Mouse (Mus musculus): ENCODE results near the gene Zfp119a. TPM values are rescaled to one million over a fixed set of nuclear protein-coding genes. Genes with fewer than 3 reads are reported as not detected.
"Not testable (repeated sequence)": the region's sequence is repeated elsewhere in the genome, so short reads cannot be mapped to it uniquely, and the experiment has no call there.

Zfp119a gene
- polyA plus RNA-seq, 1 experiment from 2014 or later = 10.5 TPM

- no peaks in the 10 kb centered on the region for H3K36me3 ChIP-seq (ENCODE audit: insufficient read depth, low read length)
- H3K27me3 ChIP-seq (replicated peaks; ENCODE audit: insufficient read depth, low read length) = no peaks in the 10 kb centered on the region
- no peaks in the 10 kb centered on the region for H3K9me3 ChIP-seq (ENCODE audit: low read length)
- DNase-seq (ENCODE audit: low spot score) = no peak
- no peak overlapping the region for H3K4me3 ChIP-seq (ENCODE audit: low read depth, low read length)
- H3K9ac ChIP-seq (replicated peaks; ENCODE audit: low read depth) = no peak overlapping the region
- TF ChIP-seq CTCF (IDR thresholded peaks at IDR 0.05) = no peak
- no peak overlapping the region for H3K27ac ChIP-seq (ENCODE audit: low read length)
- no peak for ATAC-seq
- WGBS = 57% methylated on average over 2 of the region's 2 CpGs
- no peak overlapping the region for H3K4me2 ChIP-seq (replicated peaks; ENCODE audit: low read depth, low read length)
- H3K4me1 ChIP-seq (ENCODE audit: insufficient read depth, low read depth, low read length) = no peaks in the 10 kb centered on the region
Observed at GRCm38 (mm10) chr17:55884912-55885311, 6.2 kb upstream of the Zfp119a start.

GRCm38 (mm10) chr17:55883631-55884030 is 4.9 kb upstream of the Zfp119a start:
- Histone ChIP-seq H3K36me3 (ENCODE audit: insufficient read depth, low read length) (no peaks in the 10 kb centered on the region), H3K9me3 (ENCODE audit: low read length) (no peaks in the 10 kb centered on the region), H3K9ac (replicated peaks; ENCODE audit: low read depth) (no peak overlapping the region), H3K27me3 (replicated peaks; ENCODE audit: insufficient read depth, low read length) (no peaks in the 10 kb centered on the region), H3K27ac (ENCODE audit: low read length) (no peak overlapping the region), H3K4me2 (replicated peaks; ENCODE audit: low read depth, low read length) (no peak overlapping the region), H3K4me3 (ENCODE audit: low read depth, low read length) (no peak overlapping the region), H3K4me1 (ENCODE audit: insufficient read depth, low read depth, low read length) (no peaks in the 10 kb centered on the region)
- no peak for TF ChIP-seq CTCF (IDR thresholded peaks at IDR 0.05)
- no peak for TF ChIP-seq EP300 (IDR thresholded peaks at IDR 0.05)
- peak; percentile 35 for DNase-seq (ENCODE audit: low spot score)
- no peak for ATAC-seq
- 30% methylated on average over 2 of the region's 2 CpGs for WGBS

GRCm38 (mm10) chr17:55878282-55878635 is 471 bp downstream of the Zfp119a start:
- H3K36me3 ChIP-seq (ENCODE audit: insufficient read depth, low read length); DNase-seq (ENCODE audit: low spot score); H3K27me3 ChIP-seq (replicated peaks; ENCODE audit: insufficient read depth, low read length); H3K9me3 ChIP-seq (ENCODE audit: low read length); H3K4me1 ChIP-seq (ENCODE audit: insufficient read depth, low read depth, low read length): not testable (repeated sequence)
- Histone ChIP-seq H3K4me3 (ENCODE audit: low read depth, low read length) (peak overlapping the region; percentile 43), H3K27ac (ENCODE audit: low read length) (peak overlapping the region; percentile 78), H3K9ac (replicated peaks; ENCODE audit: low read depth) (peak overlapping the region; percentile 30; the same call in 1 of the 2 replicates), H3K4me2 (replicated peaks; ENCODE audit: low read depth, low read length) (peak overlapping the region; percentile 48)
- ATAC-seq = peak; percentile 9; the same call in 1 of the 2 replicates
- WGBS = under 1% methylated on average over 6 of the region's 8 CpGs

- Histone ChIP-seq H3K4me2 (replicated peaks; ENCODE audit: low read depth, low read length) (no peak overlapping the region), H3K36me3 (ENCODE audit: insufficient read depth, low read length) (no peaks in the 10 kb centered on the region), H3K9ac (replicated peaks; ENCODE audit: low read depth) (no peak overlapping the region), H3K4me1 (ENCODE audit: insufficient read depth, low read depth, low read length) (no peaks in the 10 kb centered on the region; the same call in 1 of the 2 replicates), H3K9me3 (ENCODE audit: low read length) (no peaks in the 10 kb centered on the region), H3K27me3 (replicated peaks; ENCODE audit: insufficient read depth, low read length) (no peaks in the 10 kb centered on the region), H3K27ac (ENCODE audit: low read length) (no peak overlapping the region), H3K4me3 (ENCODE audit: low read depth, low read length) (no peak overlapping the region)
- TF ChIP-seq CTCF (IDR thresholded peaks at IDR 0.05) (no peak), EP300 (IDR thresholded peaks at IDR 0.05) (no peak)
- peak; percentile 13 for DNase-seq (ENCODE audit: low spot score)
- no peak for ATAC-seq
- 80% methylated on average over 4 of the region's 4 CpGs for WGBS
Observed at GRCm38 (mm10) chr17:55877184-55877583, 1.5 kb downstream of the Zfp119a start.

GRCm38 (mm10) chr17:55843067-55843466 is 35.7 kb downstream of the Zfp119a start:
- 87% methylated on average over 4 of the region's 4 CpGs for WGBS
- no peak overlapping the region for H3K27ac ChIP-seq (ENCODE audit: low read length)
- ATAC-seq = no peak

GRCm38 (mm10) chr17:55821566-55821965 is 57.2 kb downstream of the Zfp119a start:
- ATAC-seq (no peak), DNase-seq (ENCODE audit: low spot score) (no peak)
- no peak for TF ChIP-seq CTCF (IDR thresholded peaks at IDR 0.05)
- TF ChIP-seq EP300 (IDR thresholded peaks at IDR 0.05) = no peak
- 59% methylated on average over 1 of the region's 1 CpGs for WGBS
- Histone ChIP-seq H3K27ac (ENCODE audit: low read length) (no peak overlapping the region), H3K9me3 (ENCODE audit: low read length) (no peaks in the 10 kb centered on the region), H3K9ac (replicated peaks; ENCODE audit: low read depth) (no peak overlapping the region), H3K27me3 (replicated peaks; ENCODE audit: insufficient read depth, low read length) (no peaks in the 10 kb centered on the region), H3K4me1 (ENCODE audit: insufficient read depth, low read depth, low read length) (no peaks in the 10 kb centered on the region), H3K4me2 (replicated peaks; ENCODE audit: low read depth, low read length) (no peak overlapping the region), H3K36me3 (ENCODE audit: insufficient read depth, low read length) (no peaks in the 10 kb centered on the region), H3K4me3 (ENCODE audit: low read depth, low read length) (no peak overlapping the region)

More at GRCm38 (mm10) chr17:55843067-55843466, 35.7 kb downstream of the Zfp119a start:
- TF ChIP-seq EP300 (IDR thresholded peaks at IDR 0.05) = no peak
- TF ChIP-seq CTCF (IDR thresholded peaks at IDR 0.05) = no peak
- no peak overlapping the region for H3K4me3 ChIP-seq (ENCODE audit: low read depth, low read length)
- no peaks in the 10 kb centered on the region for H3K27me3 ChIP-seq (replicated peaks; ENCODE audit: insufficient read depth, low read length)
- no peaks in the 10 kb centered on the region for H3K9me3 ChIP-seq (ENCODE audit: low read length)
- no peak overlapping the region for H3K9ac ChIP-seq (replicated peaks; ENCODE audit: low read depth)
- H3K36me3 ChIP-seq (ENCODE audit: insufficient read depth, low read length) = no peaks in the 10 kb centered on the region
- H3K4me1 ChIP-seq (ENCODE audit: insufficient read depth, low read depth, low read length) = no peaks in the 10 kb centered on the region
- no peak overlapping the region for H3K4me2 ChIP-seq (replicated peaks; ENCODE audit: low read depth, low read length)
- no peak for DNase-seq (ENCODE audit: low spot score)

- no peak for ATAC-seq
- Histone ChIP-seq H3K4me1 (ENCODE audit: insufficient read depth, low read depth, low read length) (no peaks in the 10 kb centered on the region), H3K36me3 (ENCODE audit: insufficient read depth, low read length) (no peaks in the 10 kb centered on the region), H3K4me3 (ENCODE audit: low read depth, low read length) (no peak overlapping the region), H3K27ac (ENCODE audit: low read length) (no peak overlapping the region), H3K27me3 (replicated peaks; ENCODE audit: insufficient read depth, low read length) (no peaks in the 10 kb centered on the region), H3K9me3 (ENCODE audit: low read length) (no peaks in the 10 kb centered on the region), H3K4me2 (replicated peaks; ENCODE audit: low read depth, low read length) (no peak overlapping the region), H3K9ac (replicated peaks; ENCODE audit: low read depth) (no peak overlapping the region)
- TF ChIP-seq CTCF (IDR thresholded peaks at IDR 0.05) (no peak), EP300 (IDR thresholded peaks at IDR 0.05) (no peak)
- no peak for DNase-seq (ENCODE audit: low spot score)
- 85% methylated on average over 4 of the region's 4 CpGs for WGBS
Observed at GRCm38 (mm10) chr17:55816853-55817252, 61.9 kb downstream of the Zfp119a start.

Other genes starting within 250 kb of the Zfp119a start
- 5.0 and 5.5 TPM in 2 replicates for gene Pot1b, start 166.3 kb downstream of the Zfp119a start, polyA plus RNA-seq (2015; fragmentation: Nextera tagmentation; extraction: Ambion mirVana)
- 0.84 and 0.93 TPM in 2 replicates for gene Adgre4, start 128.9 kb downstream of the Zfp119a start, polyA plus RNA-seq (2015; fragmentation: Nextera tagmentation; extraction: Ambion mirVana)
- gene Zfp959, start 13.2 kb upstream of the Zfp119a start, polyA plus RNA-seq (2015; fragmentation: Nextera tagmentation; extraction: Ambion mirVana) = 10.9 and 11.1 TPM in 2 replicates
- 10.0 and 11.0 TPM in 2 replicates for gene Zfp119b, start 70.6 kb upstream of the Zfp119a start, polyA plus RNA-seq (2015; fragmentation: Nextera tagmentation; extraction: Ambion mirVana)
- 3.1 and 3.3 TPM in 2 replicates for gene Ebi3, start 73.7 kb upstream of the Zfp119a start, polyA plus RNA-seq (2015; fragmentation: Nextera tagmentation; extraction: Ambion mirVana)
- gene Yju2, start 80.2 kb upstream of the Zfp119a start, polyA plus RNA-seq (2015; fragmentation: Nextera tagmentation; extraction: Ambion mirVana) = 16.8 and 19.2 TPM in 2 replicates
- gene Shd, start 91.5 kb upstream of the Zfp119a start, polyA plus RNA-seq (2015; fragmentation: Nextera tagmentation; extraction: Ambion mirVana) = 3.1 and 3.4 TPM in 2 replicates
- 0.36 and 0.37 TPM in 2 replicates for gene Fsd1, start 107.6 kb upstream of the Zfp119a start, polyA plus RNA-seq (2015; fragmentation: Nextera tagmentation; extraction: Ambion mirVana)
- gene Stap2, start 126.7 kb upstream of the Zfp119a start, polyA plus RNA-seq (2015; fragmentation: Nextera tagmentation; extraction: Ambion mirVana) = 49.1 and 57.4 TPM in 2 replicates
- 38.5 and 45.0 TPM in 2 replicates for gene Mpnd, start 126.8 kb upstream of the Zfp119a start, polyA plus RNA-seq (2015; fragmentation: Nextera tagmentation; extraction: Ambion mirVana)
- 97.1 and 105 TPM in 2 replicates for gene Sh3gl1, start 157.7 kb upstream of the Zfp119a start, polyA plus RNA-seq (2015; fragmentation: Nextera tagmentation; extraction: Ambion mirVana)
- gene Chaf1a, start 161.5 kb upstream of the Zfp119a start, polyA plus RNA-seq (2015; fragmentation: Nextera tagmentation; extraction: Ambion mirVana) = 3.0 and 3.2 TPM in 2 replicates
- 59.7 and 60.4 TPM in 2 replicates for gene Ubxn6, start 196.1 kb upstream of the Zfp119a start, polyA plus RNA-seq (2015; fragmentation: Nextera tagmentation; extraction: Ambion mirVana)
- 58.4 and 61.7 TPM in 2 replicates for gene Hdgfl2, start 200.7 kb upstream of the Zfp119a start, polyA plus RNA-seq (2015; fragmentation: Nextera tagmentation; extraction: Ambion mirVana)
- 0.05 and 0.08 TPM in 2 replicates for gene Plin4, start 230.9 kb upstream of the Zfp119a start, polyA plus RNA-seq (2015; fragmentation: Nextera tagmentation; extraction: Ambion mirVana)
- gene Plin5, start 238.7 kb upstream of the Zfp119a start, polyA plus RNA-seq (2015; fragmentation: Nextera tagmentation; extraction: Ambion mirVana) = 3.2 and 4.3 TPM in 2 replicates
- gene Lrg1, start 243.1 kb upstream of the Zfp119a start, polyA plus RNA-seq (2015; fragmentation: Nextera tagmentation; extraction: Ambion mirVana) = 36.3 and 50.6 TPM in 2 replicates

All from lung, postnatal 0 days (tissue).